Mouse (Mus musculus) heart, adult 2 months (tissue): ENCODE data around the gene Tgfb1i1. TPM values are rescaled to one million over a fixed set of nuclear protein-coding genes. Genes with fewer than 3 reads are reported as not detected.

Source experiments
- DNase-seq, 2 experiments: peaks; one replicate each; pipeline ENCODE4 v3.0.0; 2021
- H3K27ac ChIP-seq: fragments of 200-600 bp; 2 replicates; pipeline ENCODE4 v1.8.1; 2022
- H3K27me3 ChIP-seq: fragments of 200-500 bp; 2 replicates; pipeline ENCODE4 v1.6.1; 2012; ENCODE audit warnings: mild to moderate bottlenecking, low read length, inconsistent platforms, mixed read lengths; ENCODE audit not compliant: control insufficient read depth, insufficient read depth
- H3K36me3 ChIP-seq: fragments of 200-500 bp; 2 replicates; pipeline ENCODE4 v1.6.1; 2012; ENCODE audit warnings: low read length, inconsistent platforms; ENCODE audit not compliant: control insufficient read depth, insufficient read depth
- H3K4me1 ChIP-seq: fragments of 200-500 bp; 2 replicates; pipeline ENCODE4 v1.6.1; 2011; ENCODE audit warnings: low read length; ENCODE audit not compliant: control insufficient read depth, insufficient read depth
- H3K4me3 ChIP-seq: fragments of 200-600 bp; 2 replicates; pipeline ENCODE4 v1.8.1; 2022
- H3K79me2 ChIP-seq: fragments of 200-500 bp; replicated peaks from 2 replicates; pipeline ENCODE4 v1.6.1; 2012; ENCODE audit warnings: mild to moderate bottlenecking, inconsistent platforms, low read length, moderate library complexity, mixed read lengths; ENCODE audit not compliant: control insufficient read depth, insufficient read depth
- H3K9ac ChIP-seq: fragments of 200-500 bp; 2 replicates; pipeline ENCODE4 v1.6.1; 2012; ENCODE audit warnings: low read depth, mild to moderate bottlenecking, control low read depth, inconsistent platforms, low read length, mixed read lengths
- CTCF ChIP-seq: fragments of 200-600 bp; IDR thresholded peaks from 2 replicates; pipeline ENCODE4 v1.8.1; 2022; ENCODE audit warnings: antibody characterized with exemption, mild to moderate bottlenecking, moderate library complexity
- EP300 ChIP-seq: fragments of 200-500 bp; IDR thresholded peaks from 2 replicates; pipeline ENCODE4 v1.6.1; 2011; ENCODE audit warnings: low read depth, low read length, control low read depth; ENCODE audit not compliant: insufficient read depth
- POLR2A ChIP-seq: fragments of 200-500 bp; IDR thresholded peaks from 2 replicates; pipeline ENCODE4 v1.6.1; 2011; ENCODE audit warnings: mild to moderate bottlenecking, low read depth, low read length, control low read depth; ENCODE audit not compliant: insufficient read depth
- WGBS: fragments of 180-500 bp; shearing (Covaris S2); methylation state at CpG from one replicate; pipeline ENCODE4 v1.1.7; 2018; 5-methylcytosine and 5-hydroxymethylcytosine counted together
- intact Hi-C: fragments of 180-260 bp; cut with DNase I; formaldehyde crosslinking; loops from one replicate; pipeline ENCODE4 v1.15.1; 2025
- polyA plus RNA-seq: library from polyadenylated mRNA; depleted of rRNA; stranded (reverse); fragments of >200 nt; gene quantifications from 2 replicates; pipeline ENCODE4 v1.2.3, GENCODE M21; 2012
- total RNA-seq, 2 experiments: library from RNA; stranded (reverse); gene quantifications; 2 replicates each; pipeline ENCODE4 v1.2.3; 2021

Gene Tgfb1i1
- total and polyA plus RNA-seq, 3 experiments = 14.3 to 28.2 (median 20.1) TPM

DNA sequence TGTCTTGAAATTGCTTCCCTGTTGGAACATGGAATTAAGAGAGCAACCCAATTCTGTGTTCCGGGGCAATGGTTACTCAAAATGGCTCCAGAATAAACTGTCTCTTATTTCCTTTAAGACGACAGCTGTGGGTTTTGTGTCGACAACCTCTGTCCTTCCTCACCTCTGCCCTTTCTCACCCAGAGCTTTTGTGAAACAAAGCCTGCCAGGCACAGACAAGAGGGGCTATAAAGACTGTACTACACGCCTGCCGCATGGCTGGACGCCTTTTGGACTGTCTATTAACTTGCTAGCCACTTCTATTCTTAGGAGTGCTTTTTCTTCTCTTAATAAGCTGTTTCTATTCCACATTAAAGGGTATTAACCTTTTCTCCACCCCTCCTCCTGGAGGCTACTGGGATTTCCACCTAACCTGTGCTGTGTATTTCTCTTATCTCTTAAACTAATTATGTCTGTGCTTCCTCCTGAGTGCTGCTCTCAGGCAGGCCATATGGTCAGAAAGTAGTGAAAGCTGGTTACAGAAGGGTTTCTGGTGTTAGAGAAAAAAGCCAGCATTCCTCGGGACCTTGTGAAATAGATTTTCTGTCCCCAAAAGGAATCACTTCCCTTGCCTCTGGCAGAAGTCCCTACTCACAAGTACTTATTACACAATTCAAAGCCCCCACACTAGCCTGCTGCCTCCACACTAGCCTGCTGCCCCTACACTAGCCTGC lies 36.1 kb downstream of the Tgfb1i1 start:
- Histone ChIP-seq H3K27ac (no peak overlapping the region), H3K9ac (no peak overlapping the region), H3K36me3 (no peaks in the 10 kb centered on the region), H3K4me3 (no peak overlapping the region), H3K79me2 (no peaks in the 10 kb centered on the region), H3K27me3 (no peaks in the 10 kb centered on the region), H3K4me1 (no peaks in the 10 kb centered on the region)
- no peak for DNase-seq
- intact Hi-C loops = no loop called here
- 62% methylated on average over 7 of the region's 7 CpGs for WGBS
- TF ChIP-seq POLR2A (no peak), CTCF (no peak), EP300 (no peak)

DNA sequence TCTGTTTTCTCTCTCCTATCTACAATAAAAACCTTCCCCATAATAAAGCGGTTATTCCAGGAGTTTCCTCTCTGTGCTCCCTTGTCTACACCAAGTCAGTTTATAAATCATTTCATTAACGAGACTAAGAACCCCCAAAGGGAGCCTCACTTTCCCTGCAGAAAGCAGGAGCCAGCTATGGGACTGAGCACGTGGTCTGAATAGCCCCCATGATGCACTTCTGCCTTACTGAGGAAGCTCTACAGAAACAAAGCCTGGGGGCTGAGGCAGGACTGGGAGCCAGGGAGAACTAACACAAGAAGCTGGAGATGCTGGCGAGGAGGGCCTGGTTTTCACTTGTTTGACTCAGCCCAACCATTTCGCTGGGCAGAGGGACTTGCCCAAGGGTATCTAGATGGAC lies 37.4 kb downstream of the Tgfb1i1 start:
- Histone ChIP-seq H3K4me3 (no peak overlapping the region), H3K27ac (no peak overlapping the region), H3K27me3 (no peaks in the 10 kb centered on the region), H3K36me3 (no peaks in the 10 kb centered on the region), H3K9ac (no peak overlapping the region), H3K4me1 (peaks cover 3% of the 10 kb centered on the region; the same call in 1 of the 2 replicates), H3K79me2 (no peaks in the 10 kb centered on the region)
- no peak for TF ChIP-seq EP300
- no peak for TF ChIP-seq POLR2A
- no peak for TF ChIP-seq CTCF
- intact Hi-C loops = no loop called here
- 73% methylated on average over 5 of the region's 5 CpGs for WGBS
- DNase-seq = no peak

DNA sequence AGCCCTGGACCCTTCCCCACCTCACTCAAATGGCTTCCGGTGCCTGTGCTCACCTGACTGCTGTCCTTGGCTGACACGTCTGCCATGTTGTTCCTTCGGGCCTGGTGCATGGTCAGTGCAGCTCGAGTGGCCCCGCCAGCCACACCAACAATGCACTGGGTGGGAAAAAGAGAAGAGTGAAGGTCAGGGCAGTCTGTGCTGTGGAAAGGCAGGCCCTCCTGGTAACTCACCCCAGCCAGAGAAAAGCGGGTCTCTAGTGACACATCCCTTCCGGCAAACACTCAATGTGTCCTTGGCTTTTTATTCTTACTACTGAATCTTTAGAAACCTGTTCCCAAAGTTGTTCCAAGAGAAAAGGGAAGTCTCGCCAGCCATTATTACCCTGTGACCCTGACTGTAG lies 38.4 kb downstream of the Tgfb1i1 start:
- intact Hi-C loops = no loop called here
- TF ChIP-seq EP300 = no peak
- TF ChIP-seq CTCF = no peak
- no peak for TF ChIP-seq POLR2A
- WGBS = 85% methylated on average over 8 of the region's 8 CpGs

DNA sequence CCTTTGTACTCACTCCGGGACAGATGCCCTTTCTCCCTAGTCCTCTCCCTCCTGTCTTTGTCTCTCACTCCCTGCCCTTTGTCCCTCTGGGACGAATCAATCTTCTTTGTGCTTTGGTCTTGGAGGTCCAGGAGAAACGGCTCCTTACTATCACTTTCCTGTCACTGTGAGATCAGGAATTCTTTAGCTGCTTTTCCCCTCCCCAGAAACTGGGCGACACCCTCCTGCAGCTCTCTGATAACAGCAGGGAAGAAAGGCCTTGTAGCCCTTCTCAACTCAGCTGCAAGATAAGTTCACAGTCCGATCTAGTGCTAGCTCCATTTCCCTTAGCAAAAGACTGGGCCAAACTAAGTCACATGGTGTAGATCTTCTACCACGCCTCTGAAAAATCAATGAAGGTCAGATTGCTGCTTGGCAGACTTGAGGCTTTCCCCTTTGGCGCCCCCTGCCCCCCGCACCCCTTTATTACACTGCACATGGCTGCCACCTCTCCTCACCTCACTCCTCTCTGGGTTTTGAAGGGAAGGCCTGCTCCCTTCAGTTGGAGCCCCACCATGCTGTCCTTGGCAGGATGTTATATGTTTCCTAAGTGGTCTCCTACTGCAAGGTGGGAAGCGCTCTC lies 42.4 kb downstream of the Tgfb1i1 start:
- intact Hi-C loops = no loop called here
- DNase-seq = no peak
- no peak overlapping the region for H3K4me3 ChIP-seq
- 0 out of 2 replicates have a peak overlapping the region, but pooled peaks have one; percentile 12 for H3K9ac ChIP-seq
- no peaks in the 10 kb centered on the region for H3K27me3 ChIP-seq
- 0 out of 2 replicates have a peak overlapping the region, but pooled peaks have one; percentile 15 for H3K27ac ChIP-seq
- peaks cover 3% of the 10 kb centered on the region; the same call in 1 of the 2 replicates for H3K4me1 ChIP-seq
- H3K36me3 ChIP-seq = no peaks in the 10 kb centered on the region
- WGBS = 28% methylated on average over 9 of the region's 9 CpGs
- H3K79me2 ChIP-seq = no peaks in the 10 kb centered on the region
- peak; percentile 43 for TF ChIP-seq CTCF
- TF ChIP-seq POLR2A = no peak

More for the DNA sequence above, 38.4 kb downstream of the Tgfb1i1 start:
- DNase-seq = no peak
- no peak overlapping the region for H3K9ac ChIP-seq
- no peaks in the 10 kb centered on the region for H3K36me3 ChIP-seq
- no peak overlapping the region for H3K4me3 ChIP-seq
- H3K79me2 ChIP-seq = no peaks in the 10 kb centered on the region
- H3K27me3 ChIP-seq = no peaks in the 10 kb centered on the region
- peaks cover 3% of the 10 kb centered on the region; the same call in 1 of the 2 replicates for H3K4me1 ChIP-seq
- no peak overlapping the region for H3K27ac ChIP-seq

- Histone ChIP-seq H3K79me2 (no peaks in the 10 kb centered on the region; the same call in 1 of the 2 replicates), H3K4me1 (peaks cover 3% of the 10 kb centered on the region), H3K9ac (no peak overlapping the region), H3K27ac (no peak overlapping the region), H3K4me3 (no peak overlapping the region), H3K27me3 (no peaks in the 10 kb centered on the region), H3K36me3 (no peaks in the 10 kb centered on the region)
- WGBS = 87% methylated on average over 10 of the region's 10 CpGs
- TF ChIP-seq CTCF (no peak), POLR2A (no peak), EP300 (no peak)
- intact Hi-C loops = no loop called here
- no peak for DNase-seq
Observed at GRCm38 (mm10) chr7:128294785-128295184, 48.2 kb downstream of the Tgfb1i1 start.

- no peak for TF ChIP-seq EP300
- TF ChIP-seq CTCF = no peak
- TF ChIP-seq POLR2A = no peak
- no peak overlapping the region for H3K9ac ChIP-seq
- H3K79me2 ChIP-seq = no peaks in the 10 kb centered on the region; the same call in 1 of the 2 replicates
- no peaks in the 10 kb centered on the region for H3K27me3 ChIP-seq
- no peak overlapping the region for H3K4me3 ChIP-seq
- no peaks in the 10 kb centered on the region for H3K36me3 ChIP-seq
- 62% methylated on average over 3 of the region's 3 CpGs for WGBS
- no peak for DNase-seq
- intact Hi-C loops = no loop called here
- H3K27ac ChIP-seq = no peak overlapping the region
- peaks cover 3% of the 10 kb centered on the region for H3K4me1 ChIP-seq
Observed at GRCm38 (mm10) chr7:128296514-128296913, 49.9 kb downstream of the Tgfb1i1 start.
